8 mouse cellular contexts compared by ENCODE assay signal in genomic region chr2:35978276-35978933, GRCm38 (mm10). TPM values are rescaled to one million over a fixed set of nuclear protein-coding genes. Genes with fewer than 3 reads are reported as not detected.
A peak's percentile ranks its signal among the peaks of the same experiment; 100 is the strongest.
DNase-seq lines count a peak whose midpoint lies in the region; ATAC-seq and TF ChIP-seq lines count a peak whose summit lies in the region.

No protein-coding gene starts in this region.

- 21% methylated on average over 15 of the region's 15 CpGs for WGBS in heart, embryonic 16.5 days
- WGBS in hindbrain, embryonic 15.5 days, result 20% methylated on average over 15 of the region's 15 CpGs
- WGBS in liver, adult 2 months, result 9% methylated on average over 15 of the region's 15 CpGs

- H3K9ac ChIP-seq in heart, embryonic 16.5 days (ENCODE audit: low read length), result peak overlapping the region; percentile 86
- peak overlapping the region; percentile 78 for H3K9ac ChIP-seq in hindbrain, embryonic 15.5 days
- peak overlapping the region; percentile 90 for H3K9ac ChIP-seq in liver, adult 2 months (ENCODE audit: low read depth, low read length)

- H3K4me1 ChIP-seq in heart, embryonic 16.5 days (ENCODE audit: control insufficient read depth, insufficient read depth, low read length), result peaks cover 19% of the 10 kb centered on the region
- peaks cover 20% of the 10 kb centered on the region for H3K4me1 ChIP-seq in hindbrain, embryonic 15.5 days (replicated peaks)
- peaks cover 11% of the 10 kb centered on the region for H3K4me1 ChIP-seq in liver, adult 2 months (ENCODE audit: control insufficient read depth, insufficient read depth, low read length)

- H3K27ac ChIP-seq in heart, embryonic 16.5 days (ENCODE audit: low read length), result peak overlapping the region; percentile 75
- H3K27ac ChIP-seq in hindbrain, embryonic 15.5 days (replicated peaks), result peak overlapping the region; percentile 89
- peak overlapping the region; percentile 56 for H3K27ac ChIP-seq in liver, adult 2 months (replicated peaks; ENCODE audit: insufficient read depth, low read depth, low read length)

- H3K9me3 ChIP-seq in heart, embryonic 16.5 days (replicated peaks; ENCODE audit: control insufficient read depth, low read length), result no peaks in the 10 kb centered on the region
- H3K9me3 ChIP-seq in hindbrain, embryonic 15.5 days, result no peaks in the 10 kb centered on the region

- no peaks in the 10 kb centered on the region; the same call in 1 of the 2 replicates for H3K27me3 ChIP-seq in heart, embryonic 16.5 days (ENCODE audit: control insufficient read depth, insufficient read depth, low read length)
- H3K27me3 ChIP-seq in hindbrain, embryonic 15.5 days, result 0 out of 2 replicates have a peak, but pooled peaks cover 5% of the 10 kb centered on the region
- no peaks in the 10 kb centered on the region for H3K27me3 ChIP-seq in liver, adult 2 months (ENCODE audit: control insufficient read depth, insufficient read depth, low read length)

- no peaks in the 10 kb centered on the region for H3K79me2 ChIP-seq in liver, adult 2 months (ENCODE audit: control insufficient read depth, insufficient read depth, low read length)

- H3K36me3 ChIP-seq in heart, embryonic 16.5 days (ENCODE audit: control insufficient read depth, insufficient read depth), result no peaks in the 10 kb centered on the region
- no peaks in the 10 kb centered on the region for H3K36me3 ChIP-seq in hindbrain, embryonic 15.5 days
- no peaks in the 10 kb centered on the region for H3K36me3 ChIP-seq in liver, adult 2 months (ENCODE audit: control insufficient read depth, insufficient read depth, low read length)

- H3K4me2 ChIP-seq in heart, embryonic 16.5 days (ENCODE audit: low read depth, low read length), result peak overlapping the region; percentile 93
- H3K4me2 ChIP-seq in hindbrain, embryonic 15.5 days, result peak overlapping the region; percentile 98

- no peak for ATAC-seq in heart, embryonic 16.5 days (replicated peaks; ENCODE audit: extremely low read depth, insufficient read depth, low FRiP score)
- peak; percentile 17; the same call in 1 of the 2 replicates for ATAC-seq in hindbrain, embryonic 15.5 days (ENCODE audit: low FRiP score, low read depth)

- DNase-seq in heart, adult 9 months (ENCODE audit: low spot score in 2 of 2), result no peak
- peak; percentile 49 for DNase-seq in ES-CJ7 (ENCODE audit: low read depth, low spot score)
- peak; percentile 53 for DNase-seq in c-Kit-positive CD71-positive TER-119-positive erythroid progenitor cells, embryonic 14.5 days (ENCODE audit: low spot score)
- DNase-seq in liver, adult 2 months (ENCODE audit: extremely low read depth, low read depth, low spot score), result peak; percentile 52
- DNase-seq in naive thymus-derived CD4-positive, alpha-beta T cell, adult 2 months (ENCODE audit: low read depth), result peak; percentile 72
- DNase-seq in cerebellum, adult 18-20 months, result no peak

- no peak for TF ChIP-seq CTCF in liver, adult 2 months (IDR thresholded peaks at IDR 0.05; ENCODE audit: low read depth, low read length)

- no peak for TF ChIP-seq POLR2A in liver, adult 2 months (IDR thresholded peaks at IDR 0.05; ENCODE audit: extremely low read depth, insufficient read depth, low read length)

- H3K4me3 ChIP-seq in heart, embryonic 16.5 days (ENCODE audit: low read length), result peak overlapping the region; percentile 79
- peak overlapping the region; percentile 77 for H3K4me3 ChIP-seq in hindbrain, embryonic 15.5 days
- H3K4me3 ChIP-seq in liver, adult 2 months (ENCODE audit: insufficient read depth, low read depth, low read length), result peak overlapping the region; percentile 78

RNA-seq across cellular contexts. Expression of gene Ttll11, which starts 1.3 kb away (rescaled TPM):
- 0.80 and 0.94 TPM in 2 replicates for polyA plus RNA-seq in heart, embryonic 16.5 days (2015; fragmentation: Nextera tagmentation; extraction: Ambion mirVana)
- 5.2 and 6.1 TPM in 2 replicates for polyA plus RNA-seq in hindbrain, embryonic 15.5 days (2015; fragmentation: Nextera tagmentation; extraction: Ambion mirVana)
- total RNA-seq in liver, adult 2 months (2014; rRNA removed), result 0.07 and 0.09 TPM in 2 replicates
- 0.15 and 0.55 TPM in 2 replicates for polyA plus RNA-seq in liver, adult 2 months (2012; rRNA removed)

Comparison
In these comparisons a context has a peak if more than half of its experiments do, and no peak if none do; other contexts are left out.
1. DNase-seq: peak in ES-CJ7 (single experiment), c-Kit-positive CD71-positive TER-119-positive erythroid progenitor cells, embryonic 14.5 days (single experiment), liver, adult 2 months (single experiment) and naive thymus-derived CD4-positive, alpha-beta T cell, adult 2 months (single experiment); none in heart, adult 9 months (0 of 2) and cerebellum, adult 18-20 months (0 of 2).
2. Peak in every context shown above with its lines, with median percentiles within 50 percentile points of each other: H3K27ac ChIP-seq, H3K4me3 ChIP-seq and H3K9ac ChIP-seq.